Mouse (Mus musculus) ES-E14 (cell line): ENCODE measurements around the gene Gm49321. TPM values are rescaled to one million over a fixed set of nuclear protein-coding genes. Genes with fewer than 3 reads are reported as not detected.

Experiments used
- DNase-seq: peaks from one replicate; pipeline ENCODE4 v3.0.0-alpha.2; 2013; ENCODE audit warnings: low read depth, low spot score
- H3K27ac ChIP-seq: 2 replicates; pipeline ENCODE4 v1.5.1; 2012; ENCODE audit warnings: low read depth, mild to moderate bottlenecking, low read length, moderate library complexity, mixed read lengths; ENCODE audit not compliant: poor library complexity, insufficient read depth, severe bottlenecking
- H3K36me3 ChIP-seq: 2 replicates; pipeline ENCODE4 v1.6.1; 2012; ENCODE audit warnings: mild to moderate bottlenecking, low read length, moderate library complexity, mixed read lengths; ENCODE audit not compliant: control insufficient read depth, poor library complexity, insufficient read depth, severe bottlenecking
- H3K4me1 ChIP-seq, 2 experiments: fragments of 150-350 bp in 1 of 2; sonication (generic) in 1 of 2; 2 replicates each; pipeline ENCODE4 v1.6.1; 2012; ENCODE audit warnings: low read length in 2 of 2, mild to moderate bottlenecking in 1 of 2, mixed read lengths in 1 of 2; ENCODE audit not compliant: control insufficient read depth in 2 of 2, insufficient read depth in 2 of 2, poor library complexity in 1 of 2
- H3K4me3 ChIP-seq, 2 experiments: fragments of 150-350 bp in 1 of 2; sonication (generic) in 1 of 2; 2 replicates each; pipeline ENCODE4 v1.5.1; 2012; ENCODE audit warnings: low read length in 2 of 2, low read depth in 1 of 2, mild to moderate bottlenecking in 1 of 2, mixed read lengths in 1 of 2; ENCODE audit not compliant: insufficient read depth in 1 of 2, poor library complexity in 1 of 2, severe bottlenecking in 1 of 2
- H3K9ac ChIP-seq: 2 replicates; pipeline ENCODE4 v1.6.1; 2012; ENCODE audit warnings: low read depth, mild to moderate bottlenecking, low read length, mixed read lengths; ENCODE audit not compliant: poor library complexity, insufficient read depth, severe bottlenecking
- H3K9me3 ChIP-seq: fragments of 150-350 bp; sonication (generic); 2 replicates; pipeline ENCODE4 v1.6.1; 2012; ENCODE audit warnings: low read depth, mild to moderate bottlenecking, low read length; ENCODE audit not compliant: control insufficient read depth, insufficient read depth
- CHD2 ChIP-seq: IDR thresholded peaks from 2 replicates; pipeline ENCODE4 v1.6.1; 2014; ENCODE audit warnings: mild to moderate bottlenecking, low read depth, low read length, inconsistent platforms
- HCFC1 ChIP-seq: IDR thresholded peaks from 2 replicates; pipeline ENCODE4 v1.6.1; 2012; ENCODE audit warnings: low read length, inconsistent platforms, borderline replicate concordance; ENCODE audit not compliant: insufficient read depth
- MAFK ChIP-seq: IDR thresholded peaks from 2 replicates; pipeline ENCODE4 v1.6.1; 2014; ENCODE audit warnings: mild to moderate bottlenecking, low read depth, low read length, inconsistent platforms; ENCODE audit not compliant: insufficient read depth
- ZC3H11A ChIP-seq: IDR thresholded peaks from 2 replicates; pipeline ENCODE4 v1.6.1; 2012; ENCODE audit warnings: low read depth, mild to moderate bottlenecking, inconsistent platforms, low read length, borderline replicate concordance
- ZNF384 ChIP-seq: IDR thresholded peaks from 2 replicates; pipeline ENCODE4 v1.6.1; 2012; ENCODE audit warnings: low read depth, low read length, inconsistent platforms
- in situ Hi-C, 2 experiments: fragments of 600-800 bp; cut with MboI; formaldehyde crosslinking; loops; one replicate each; pipeline ENCODE4 v1.15.1; 2025; ENCODE audit warnings: low sequenced_read_pairs in 2 of 2, inconsistent platforms in 1 of 2; ENCODE audit not compliant: unreplicated experiment in 2 of 2
- total RNA-seq: library from RNA; depleted of rRNA; stranded (reverse); fragments of 300-350 nt; gene quantifications from 2 replicates; pipeline ENCODE4 v1.2.3, GENCODE M21; 2012

Gene Gm49321
- total RNA-seq, 1 experiment, result 2.9 TPM

- TF ChIP-seq CHD2 (no peak), ZNF384 (no peak), MAFK (no peak), HCFC1 (no peak), ZC3H11A (no peak)
- H3K36me3 ChIP-seq, result peaks cover 11% of the 10 kb centered on the region
Observed at GRCm38 (mm10) chr12:73978144-73978543, 40.7 kb downstream of the Gm49321 start.

GRCm38 (mm10) chr12:73979667-73980066 is 42.2 kb downstream of the Gm49321 start:
- Histone ChIP-seq H3K9ac (no peak overlapping the region), H3K36me3 (peaks cover 10% of the 10 kb centered on the region)
- TF ChIP-seq CHD2, result no peak
- TF ChIP-seq HCFC1, result no peak
- TF ChIP-seq ZC3H11A, result no peak
- no peak for TF ChIP-seq ZNF384
- no peak for TF ChIP-seq MAFK

More at GRCm38 (mm10) chr12:73978144-73978543, 40.7 kb downstream of the Gm49321 start:
- in situ Hi-C loops, result no loop called here
- no peak for DNase-seq
- Histone ChIP-seq H3K9me3 (no peaks in the 10 kb centered on the region), H3K4me1 (no peaks in the 10 kb centered on the region), H3K27ac (no peak overlapping the region), H3K9ac (no peak overlapping the region), H3K4me3 (no peak overlapping the region)

GRCm38 (mm10) chr12:73982533-73982932 is 45.1 kb downstream of the Gm49321 start:
- no peak for TF ChIP-seq MAFK
- TF ChIP-seq ZNF384, result no peak
- TF ChIP-seq ZC3H11A, result no peak
- TF ChIP-seq HCFC1, result no peak
- no peak for TF ChIP-seq CHD2
- H3K9me3 ChIP-seq, result no peaks in the 10 kb centered on the region
- peaks cover 17% of the 10 kb centered on the region for H3K36me3 ChIP-seq
- H3K9ac ChIP-seq, result no peak overlapping the region
- in situ Hi-C loops, result no loop called here
- H3K27ac ChIP-seq, result no peak overlapping the region
- no peaks in the 10 kb centered on the region for H3K4me1 ChIP-seq
- H3K4me3 ChIP-seq, result no peak overlapping the region
- no peak for DNase-seq

More at GRCm38 (mm10) chr12:73979667-73980066, 42.2 kb downstream of the Gm49321 start:
- Histone ChIP-seq H3K27ac (no peak overlapping the region), H3K9me3 (no peaks in the 10 kb centered on the region), H3K4me1 (no peaks in the 10 kb centered on the region), H3K4me3 (no peak overlapping the region)
- DNase-seq, result no peak
- in situ Hi-C loops, result no loop called here

GRCm38 (mm10) chr12:73986299-73986698 is 48.8 kb downstream of the Gm49321 start:
- TF ChIP-seq ZC3H11A (no peak), HCFC1 (no peak), CHD2 (no peak), ZNF384 (no peak), MAFK (no peak)
- Histone ChIP-seq H3K4me1 (no peaks in the 10 kb centered on the region), H3K27ac (no peak overlapping the region), H3K36me3 (peaks cover 16% of the 10 kb centered on the region), H3K4me3 (no peak overlapping the region), H3K9me3 (no peaks in the 10 kb centered on the region), H3K9ac (no peak overlapping the region)
- DNase-seq, result no peak
- in situ Hi-C loops, result no loop called here

GRCm38 (mm10) chr12:73988393-73989008 is 51.0 kb downstream of the Gm49321 start:
- TF ChIP-seq HCFC1, result no peak
- TF ChIP-seq ZC3H11A, result no peak
- TF ChIP-seq MAFK, result no peak
- no peak for TF ChIP-seq CHD2
- TF ChIP-seq ZNF384, result no peak
- in situ Hi-C loops, result no loop called here
- Histone ChIP-seq H3K4me3 (no peak overlapping the region), H3K9me3 (no peaks in the 10 kb centered on the region), H3K27ac (no peak overlapping the region), H3K36me3 (peaks cover 9% of the 10 kb centered on the region), H3K9ac (no peak overlapping the region), H3K4me1 (no peaks in the 10 kb centered on the region)
- DNase-seq, result no peak
